Mouse (Mus musculus) forebrain, embryonic 15.5 days (tissue): ENCODE measurements around the gene Gstt4. TPM values are rescaled to one million over a fixed set of nuclear protein-coding genes. Genes with fewer than 3 reads are reported as not detected.
"Not testable (repeated sequence)": the region's sequence is repeated elsewhere in the genome, so short reads cannot be mapped to it uniquely, and the experiment has no call there.

Experiments
- ATAC-seq: fragments of 200-750 bp; cut with Nextera tagmentation; replicated peaks from 2 replicates; pipeline ENCODE4 v1.8.0; 2017; ENCODE audit warnings: mild to moderate bottlenecking, moderate TSS enrichment, moderate library complexity
- H3K27ac ChIP-seq: fragments of 300-500 bp; sonication (generic); replicated peaks from 2 replicates; pipeline ENCODE4 v1.5.1; 2015; ENCODE audit warnings: mild to moderate bottlenecking, inconsistent platforms
- H3K27me3 ChIP-seq: fragments of 300-500 bp; sonication (generic); 2 replicates; pipeline ENCODE4 v1.6.1; 2015; ENCODE audit warnings: inconsistent platforms
- H3K36me3 ChIP-seq: fragments of 300-500 bp; sonication (generic); 2 replicates; pipeline ENCODE4 v1.6.1; 2015; ENCODE audit warnings: mild to moderate bottlenecking, inconsistent platforms
- H3K4me1 ChIP-seq: fragments of 300-500 bp; sonication (generic); 2 replicates; pipeline ENCODE4 v1.6.1; 2015; ENCODE audit warnings: inconsistent platforms
- H3K4me2 ChIP-seq: fragments of 300-500 bp; sonication (generic); replicated peaks from 2 replicates; pipeline ENCODE4 v1.6.1; 2015; ENCODE audit warnings: mild to moderate bottlenecking, inconsistent platforms
- H3K4me3 ChIP-seq: fragments of 300-500 bp; sonication (generic); 2 replicates; pipeline ENCODE4 v1.5.1; 2015; ENCODE audit warnings: mild to moderate bottlenecking, inconsistent platforms
- H3K9ac ChIP-seq: fragments of 300-500 bp; sonication (generic); replicated peaks from 2 replicates; pipeline ENCODE4 v1.6.1; 2015; ENCODE audit warnings: mild to moderate bottlenecking, inconsistent platforms
- H3K9me3 ChIP-seq: fragments of 300-500 bp; sonication (generic); 2 replicates; pipeline ENCODE4 v1.6.1; 2016; ENCODE audit warnings: inconsistent platforms
- WGBS: fragments of 180-500 bp; shearing (Covaris S2); methylation state at CpG from one replicate; pipeline ENCODE4 v1.1.7; 2015; ENCODE audit warnings: mixed read lengths; 5-methylcytosine and 5-hydroxymethylcytosine counted together
- polyA plus RNA-seq: library from polyadenylated mRNA; unstranded; fragments of >200 nt; fragmentation: Nextera tagmentation; extraction: Ambion mirVana; gene quantifications from 2 replicates; pipeline ENCODE4 v1.2.1, GENCODE M21; 2015

The Gstt4 gene
- polyA plus RNA-seq: not detected in 2 replicates

DNA sequence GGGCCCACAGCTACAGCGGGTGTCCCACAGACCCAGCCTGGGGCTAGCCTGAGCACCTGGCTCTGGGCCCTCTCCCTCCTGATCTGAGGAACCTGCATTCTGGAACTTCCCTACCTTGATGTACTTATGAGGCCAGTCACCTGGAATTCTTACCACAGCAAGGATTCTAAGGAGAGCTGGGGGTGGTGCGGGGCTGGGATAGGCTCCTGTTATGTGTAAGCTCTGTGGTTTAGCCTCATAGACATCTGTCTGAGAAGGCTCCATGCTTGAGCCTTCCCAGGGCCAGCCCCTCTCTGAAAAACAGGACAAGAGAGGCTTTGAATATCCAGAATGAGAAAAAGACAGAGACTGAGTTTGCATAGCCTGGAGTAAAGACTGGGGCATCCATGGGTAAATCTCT is at the start of gene Gstt4:
Gene Gstt4, minus strand, starts transcription at position 101 of the 400 bp plus-strand sequence.
- 95% methylated on average over 2 of the region's 2 CpGs for WGBS
- H3K9ac ChIP-seq: no peak within 1 kb of the TSS

DNA sequence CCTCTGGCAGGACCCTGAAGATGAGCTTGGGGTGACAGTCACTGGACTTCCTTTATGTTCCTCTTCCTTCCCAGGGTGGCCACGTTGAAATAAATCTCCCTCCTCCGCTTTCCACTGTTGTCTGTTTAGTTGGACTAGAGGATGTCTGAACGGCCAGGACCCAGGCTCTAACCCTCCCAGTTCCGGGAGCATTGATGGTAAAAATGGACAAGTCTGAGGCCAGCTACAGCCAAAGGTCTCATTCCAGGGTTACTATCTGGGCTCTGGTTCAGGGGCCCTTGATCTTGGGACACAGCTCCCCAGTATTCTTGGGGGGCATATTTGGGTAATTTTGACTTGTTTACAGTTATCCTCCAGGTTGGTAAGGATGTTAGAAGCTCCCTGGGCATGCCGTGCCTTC is 39.2 kb upstream of the Gstt4 start:
- 72% methylated on average over 5 of the region's 5 CpGs for WGBS
- 0 out of 2 replicates have a peak, but pooled peaks cover 3% of the 10 kb centered on the region for H3K36me3 ChIP-seq
- no peak for ATAC-seq
- no peak overlapping the region for H3K27ac ChIP-seq
- H3K4me1 ChIP-seq: peaks cover 26% of the 10 kb centered on the region
- H3K9me3 ChIP-seq: no peaks in the 10 kb centered on the region
- no peak overlapping the region for H3K4me3 ChIP-seq
- H3K27me3 ChIP-seq: no peaks in the 10 kb centered on the region
- no peak overlapping the region for H3K4me2 ChIP-seq
- H3K9ac ChIP-seq: no peak overlapping the region

More for the DNA sequence above, at the start of gene Gstt4:
- Histone ChIP-seq H3K4me1 (0 out of 2 replicates have a peak, but pooled peaks cover 2% of the 10 kb centered on the region), H3K4me2 (no peak within 1 kb of the TSS), H3K36me3 (no peaks in the 10 kb centered on the region), H3K4me3 (no peak within 1 kb of the TSS), H3K27ac (no peak within 1 kb of the TSS), H3K9me3 (no peaks in the 10 kb centered on the region), H3K27me3 (no peaks in the 10 kb centered on the region)
- no peak for ATAC-seq

DNA sequence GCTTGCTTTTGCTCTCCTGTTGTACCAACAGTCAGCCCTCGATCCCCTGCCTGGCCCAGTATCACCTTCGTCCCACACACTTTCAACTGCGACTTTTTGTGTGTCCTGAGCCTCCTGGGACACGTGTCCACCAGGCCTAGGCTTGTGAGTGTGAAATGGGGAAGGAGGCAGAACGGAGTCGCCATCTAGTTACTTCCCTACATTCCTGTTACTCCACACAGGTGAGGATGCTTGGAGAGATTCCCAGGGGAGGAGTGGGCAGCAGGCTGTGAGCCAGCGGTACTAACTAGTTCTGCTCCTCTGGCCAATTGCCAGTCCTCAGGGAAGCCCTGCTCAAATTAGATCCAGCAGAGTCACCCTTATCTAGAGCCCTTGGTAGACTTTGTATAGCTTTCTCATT is 38.4 kb upstream of the Gstt4 start:
- no peaks in the 10 kb centered on the region for H3K9me3 ChIP-seq
- ATAC-seq: no peak
- 20% methylated on average over 7 of the region's 7 CpGs for WGBS
- no peaks in the 10 kb centered on the region for H3K27me3 ChIP-seq
- H3K4me1 ChIP-seq: peaks cover 26% of the 10 kb centered on the region
- peak overlapping the region; percentile 62 for H3K4me2 ChIP-seq
- H3K4me3 ChIP-seq: no peak overlapping the region
- peak overlapping the region; percentile 93 for H3K27ac ChIP-seq
- H3K9ac ChIP-seq: peak overlapping the region; percentile 94; the same call in 1 of the 2 replicates
- H3K36me3 ChIP-seq: 0 out of 2 replicates have a peak, but pooled peaks cover 3% of the 10 kb centered on the region

DNA sequence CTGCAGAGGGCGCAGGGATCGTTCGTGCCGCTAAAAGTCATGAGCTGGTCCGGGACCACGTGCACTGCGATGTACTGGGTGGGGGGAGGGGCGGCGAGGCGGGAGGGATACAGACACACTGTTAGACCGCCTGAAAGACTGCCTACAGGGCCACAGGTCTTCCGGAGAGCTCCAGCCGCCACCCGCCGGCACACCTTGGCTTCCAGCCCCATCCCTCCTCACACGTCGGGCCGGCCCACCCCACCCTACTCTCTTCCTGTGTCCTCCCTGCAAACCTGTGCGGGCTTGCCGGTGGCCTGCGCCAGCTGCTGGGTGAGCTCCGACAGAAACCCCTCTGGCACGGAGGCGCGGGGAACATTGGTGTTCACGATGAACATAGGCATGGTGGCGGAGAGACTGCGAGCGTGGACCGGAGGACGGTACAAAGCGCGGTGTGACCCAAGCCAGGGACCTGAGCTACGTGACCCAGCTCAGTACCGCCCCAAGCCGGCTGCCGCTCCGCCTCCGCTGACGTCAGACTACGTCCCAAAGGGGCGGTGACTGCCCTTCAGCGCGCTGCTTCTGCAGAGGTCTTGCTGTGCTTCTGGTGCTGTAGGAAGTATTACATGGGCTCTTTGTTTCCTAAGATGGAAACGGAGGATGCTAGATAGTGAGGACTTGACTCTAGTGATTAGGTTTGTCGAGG is 37.6 kb upstream of the Gstt4 start, which contains the start of gene Mif:
Gene Mif, minus strand, starts transcription at position 455 of the 685 bp plus-strand sequence.
- WGBS: under 1% methylated on average over 46 of the region's 46 CpGs
- not testable (repeated sequence) for H3K27me3 ChIP-seq, H3K36me3 ChIP-seq, H3K9me3 ChIP-seq
- H3K4me1 ChIP-seq: peaks cover 26% of the 10 kb centered on the region
- peak within 1 kb of the TSS; percentile 95 for H3K4me3 ChIP-seq
- peak; percentile 98 for ATAC-seq
- H3K4me2 ChIP-seq: peak within 1 kb of the TSS; percentile 62
- H3K27ac ChIP-seq: peak within 1 kb of the TSS; percentile 93
- H3K9ac ChIP-seq: peak within 1 kb of the TSS; percentile 94

DNA sequence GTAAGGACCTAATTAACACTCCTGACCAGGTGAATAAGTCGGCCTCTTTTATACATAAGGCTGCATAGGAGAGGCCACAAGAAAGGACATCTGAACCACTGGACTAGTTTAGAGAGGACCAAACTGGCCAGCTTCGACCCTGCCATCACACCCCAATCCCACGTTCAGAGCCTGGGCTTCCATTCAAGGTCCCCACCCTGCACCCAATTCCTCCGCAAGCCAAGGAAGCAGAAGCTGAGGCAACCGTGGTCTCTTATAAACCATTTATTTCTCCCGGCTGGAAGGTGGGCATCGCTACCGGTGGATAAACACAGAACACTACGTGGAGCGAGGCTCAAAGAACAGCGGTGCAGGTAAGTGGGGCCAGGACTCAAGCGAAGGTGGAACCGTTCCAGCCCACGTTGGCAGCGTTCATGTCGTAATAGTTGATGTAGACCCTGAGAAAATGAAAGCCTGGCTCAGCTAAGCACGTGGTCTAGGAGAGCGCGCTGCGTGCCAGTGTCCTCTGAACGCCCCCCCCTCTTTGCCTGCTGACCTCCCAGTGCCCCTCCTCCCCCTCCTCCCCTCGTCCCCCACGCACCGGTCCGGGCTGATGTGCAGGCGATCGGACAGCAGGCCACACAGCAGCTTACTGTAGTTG is 36.9 kb upstream of the Gstt4 start:
- H3K4me2 ChIP-seq: peak overlapping the region; percentile 62
- peak; percentile 66 for ATAC-seq
- peak overlapping the region; percentile 95 for H3K4me3 ChIP-seq
- H3K27ac ChIP-seq: peak overlapping the region; percentile 93
- H3K4me1 ChIP-seq: peaks cover 26% of the 10 kb centered on the region
- H3K36me3 ChIP-seq: 0 out of 2 replicates have a peak, but pooled peaks cover 3% of the 10 kb centered on the region
- 2% methylated on average over 27 of the region's 27 CpGs for WGBS
- H3K9me3 ChIP-seq: no peaks in the 10 kb centered on the region
- H3K27me3 ChIP-seq: no peaks in the 10 kb centered on the region
- H3K9ac ChIP-seq: peak overlapping the region; percentile 94

DNA sequence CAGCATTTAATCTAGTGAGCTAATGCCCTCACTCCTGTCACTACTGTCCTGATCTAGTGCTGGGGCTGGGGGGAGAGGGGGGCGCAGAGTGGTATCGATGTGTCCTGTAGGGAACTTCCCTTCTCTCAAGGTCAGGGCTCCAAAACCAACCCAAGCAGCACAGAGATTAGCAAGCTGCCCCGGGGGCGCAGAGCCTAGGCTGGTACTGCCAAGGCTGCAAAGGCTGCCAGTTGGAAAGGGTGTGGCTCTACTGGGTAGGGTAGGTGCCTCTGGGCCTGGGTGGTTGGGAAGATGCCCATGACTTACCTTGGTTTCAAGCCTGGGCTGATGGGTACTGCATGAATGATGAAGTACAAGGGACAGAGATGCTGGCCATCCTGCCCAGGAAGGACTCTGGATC is 35.3 kb upstream of the Gstt4 start:
- WGBS: 98% methylated on average over 4 of the region's 4 CpGs
- no peaks in the 10 kb centered on the region for H3K27me3 ChIP-seq
- no peak overlapping the region for H3K4me2 ChIP-seq
- H3K36me3 ChIP-seq: 0 out of 2 replicates have a peak, but pooled peaks cover 3% of the 10 kb centered on the region
- peaks cover 26% of the 10 kb centered on the region for H3K4me1 ChIP-seq
- no peaks in the 10 kb centered on the region for H3K9me3 ChIP-seq
- H3K4me3 ChIP-seq: no peak overlapping the region
- no peak for ATAC-seq
- no peak overlapping the region for H3K27ac ChIP-seq
- no peak overlapping the region for H3K9ac ChIP-seq

DNA sequence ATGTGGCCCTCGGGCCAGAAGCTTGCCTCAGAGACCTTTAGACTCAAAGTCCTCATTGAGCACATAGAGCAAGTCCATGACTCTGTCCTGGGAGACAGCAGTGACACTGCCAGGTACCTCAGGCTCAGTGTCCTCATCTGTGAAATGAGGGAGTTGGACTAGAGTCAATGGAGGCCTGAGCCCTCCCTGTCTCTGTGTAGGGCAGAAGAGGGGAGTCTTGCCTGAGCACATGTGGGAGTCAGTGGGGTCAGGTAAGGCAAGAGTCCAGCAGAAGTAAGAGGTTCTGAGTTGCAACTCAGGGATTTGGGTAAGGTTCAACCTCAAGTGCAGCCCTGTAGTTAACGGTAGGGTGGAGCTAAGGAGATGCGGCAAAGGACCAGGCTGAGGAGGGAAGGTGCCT is 34.6 kb upstream of the Gstt4 start:
- no peak overlapping the region for H3K4me3 ChIP-seq
- no peak for ATAC-seq
- 87% methylated on average over 3 of the region's 3 CpGs for WGBS
- H3K27me3 ChIP-seq: no peaks in the 10 kb centered on the region
- no peak overlapping the region for H3K27ac ChIP-seq
- no peak overlapping the region for H3K9ac ChIP-seq
- no peaks in the 10 kb centered on the region for H3K9me3 ChIP-seq
- no peak overlapping the region for H3K4me2 ChIP-seq
- peaks cover 26% of the 10 kb centered on the region for H3K4me1 ChIP-seq
- H3K36me3 ChIP-seq: 0 out of 2 replicates have a peak, but pooled peaks cover 3% of the 10 kb centered on the region

DNA sequence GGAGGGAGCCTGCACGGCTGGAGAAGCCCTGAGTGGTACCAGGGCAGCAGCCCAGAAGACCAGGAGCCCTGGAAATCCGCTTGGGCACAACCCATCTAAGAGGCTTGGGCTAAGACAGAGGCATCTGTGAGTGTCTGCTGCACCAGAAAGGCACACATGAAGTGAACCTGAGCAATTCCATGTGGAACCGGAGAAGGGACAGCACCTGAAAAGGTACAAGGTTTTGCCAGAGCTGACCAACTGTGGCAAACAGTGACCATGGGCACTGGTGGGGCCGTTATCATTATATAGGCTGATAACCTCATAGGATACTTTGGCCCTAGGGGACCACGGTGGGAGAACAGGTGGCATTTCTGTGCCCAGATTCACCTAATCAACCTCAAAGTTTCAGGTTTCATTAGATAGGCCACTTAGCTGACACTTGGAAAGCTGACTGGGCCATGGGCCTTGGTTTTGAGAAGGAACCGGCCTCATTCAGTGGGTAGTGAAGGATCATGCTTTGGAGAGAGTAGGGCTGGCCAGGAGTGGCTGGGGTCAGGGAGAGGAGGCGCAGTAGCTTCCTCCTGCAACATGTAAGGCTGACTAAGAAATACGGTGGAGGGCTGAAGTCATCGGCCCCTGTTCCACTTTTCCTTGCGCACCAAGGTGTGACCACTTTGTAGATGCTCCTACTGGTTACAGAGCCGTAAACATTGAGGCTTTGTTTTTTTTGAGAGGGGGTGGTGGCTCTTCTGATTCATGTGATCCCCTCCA is 34.0 kb upstream of the Gstt4 start:
- H3K27me3 ChIP-seq: no peaks in the 10 kb centered on the region
- H3K27ac ChIP-seq: no peak overlapping the region
- H3K4me3 ChIP-seq: no peak overlapping the region
- WGBS: 80% methylated on average over 11 of the region's 11 CpGs
- no peak overlapping the region for H3K4me2 ChIP-seq
- no peaks in the 10 kb centered on the region for H3K9me3 ChIP-seq
- 0 out of 2 replicates have a peak, but pooled peaks cover 3% of the 10 kb centered on the region for H3K36me3 ChIP-seq
- H3K4me1 ChIP-seq: peaks cover 26% of the 10 kb centered on the region
- no peak for ATAC-seq
- no peak overlapping the region for H3K9ac ChIP-seq

DNA sequence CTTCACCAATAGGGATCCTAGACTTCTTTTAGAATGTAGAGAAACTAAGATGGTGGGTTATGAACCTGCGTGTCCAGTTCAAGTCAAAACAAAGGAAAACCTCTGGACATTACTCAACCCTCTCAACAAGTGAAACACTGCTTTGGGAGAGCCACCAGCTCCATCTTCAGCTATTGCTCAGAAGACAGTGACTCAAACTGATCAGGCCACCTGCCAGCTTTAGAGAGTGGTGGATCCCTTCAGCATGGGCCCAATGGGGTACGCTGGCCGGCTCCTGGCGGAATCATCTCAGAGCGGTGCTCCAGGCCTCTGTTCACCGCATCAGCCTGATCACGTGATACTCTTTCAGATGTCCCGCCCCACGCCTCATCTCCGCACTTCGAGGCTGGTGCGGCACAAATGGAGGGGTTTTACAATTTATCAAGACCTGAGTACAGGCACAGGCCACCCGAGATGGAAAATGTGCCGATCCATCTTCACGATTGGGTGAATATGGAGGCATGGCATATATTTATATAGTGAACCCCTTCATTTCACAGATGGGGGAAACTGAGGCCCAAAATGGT is 33.2 kb upstream of the Gstt4 start:
- Histone ChIP-seq H3K4me3 (no peak overlapping the region), H3K4me1 (peaks cover 21% of the 10 kb centered on the region), H3K27me3 (no peaks in the 10 kb centered on the region), H3K27ac (no peak overlapping the region), H3K4me2 (no peak overlapping the region), H3K9ac (no peak overlapping the region), H3K36me3 (0 out of 2 replicates have a peak, but pooled peaks cover 3% of the 10 kb centered on the region), H3K9me3 (no peaks in the 10 kb centered on the region)
- no peak for ATAC-seq
- 88% methylated on average over 15 of the region's 15 CpGs for whole genome bisulfite sequencing

DNA sequence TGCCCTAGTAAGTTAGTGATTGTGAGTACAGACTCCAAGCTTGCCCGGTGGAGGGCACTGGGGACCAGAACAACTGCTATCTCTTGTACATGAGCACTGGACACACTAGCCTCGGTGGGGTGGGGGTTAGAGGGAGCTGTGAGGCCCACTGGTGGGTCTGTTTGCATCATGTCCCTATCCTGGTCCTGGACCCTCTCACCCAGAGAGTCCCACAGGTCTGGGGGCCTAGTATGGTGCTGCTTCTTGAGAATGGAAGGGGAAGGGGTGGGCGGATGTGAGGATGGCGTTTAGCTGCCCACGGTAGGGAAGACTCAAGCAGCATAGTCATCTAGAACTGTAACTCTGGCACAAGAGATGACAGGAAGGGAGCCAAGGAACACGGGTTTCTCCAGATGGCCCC is 32.4 kb upstream of the Gstt4 start:
- Histone ChIP-seq H3K4me3 (no peak overlapping the region), H3K27me3 (no peaks in the 10 kb centered on the region), H3K9ac (no peak overlapping the region), H3K27ac (no peak overlapping the region), H3K4me2 (no peak overlapping the region), H3K4me1 (peaks cover 17% of the 10 kb centered on the region), H3K9me3 (no peaks in the 10 kb centered on the region), H3K36me3 (0 out of 2 replicates have a peak, but pooled peaks cover 3% of the 10 kb centered on the region)
- WGBS: 76% methylated on average over 6 of the region's 6 CpGs
- ATAC-seq: no peak

DNA sequence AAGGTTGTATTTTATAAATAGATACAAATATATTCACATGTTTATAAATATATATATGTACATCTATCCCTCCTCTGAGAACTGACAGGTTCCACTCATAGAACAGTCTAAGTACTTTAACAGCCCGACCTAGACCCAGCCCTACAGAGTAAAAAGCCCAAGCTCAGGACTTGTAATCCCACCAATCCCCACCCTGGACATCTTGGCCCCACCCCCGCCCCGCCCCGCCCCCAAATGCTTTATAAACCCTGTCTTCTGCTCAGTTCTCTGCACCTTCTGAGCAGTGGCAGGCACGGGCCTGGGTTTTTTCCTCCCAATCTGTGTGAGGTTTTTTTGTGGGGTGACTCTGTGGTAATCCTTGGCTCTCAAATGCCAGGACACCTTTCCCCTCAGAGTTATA is 31.8 kb upstream of the Gstt4 start:
- Histone ChIP-seq H3K9ac (no peak overlapping the region), H3K4me2 (no peak overlapping the region), H3K27ac (no peak overlapping the region), H3K4me3 (no peak overlapping the region), H3K36me3 (0 out of 2 replicates have a peak, but pooled peaks cover 3% of the 10 kb centered on the region), H3K4me1 (peaks cover 16% of the 10 kb centered on the region), H3K9me3 (no peaks in the 10 kb centered on the region), H3K27me3 (no peaks in the 10 kb centered on the region)
- WGBS: 55% methylated on average over 5 of the region's 5 CpGs
- ATAC-seq: peak; percentile 19; the same call in 1 of the 2 replicates
